In genomic region chr13:83066115-83066753, GRCm38 (mm10) we compare ENCODE assay signal across 12 mouse cellular contexts.
DNase-seq lines count a peak whose midpoint lies in the region; ATAC-seq and TF ChIP-seq lines count a peak whose summit lies in the region.
"Had no signal": no experiment of that assay in that cellular context is flagged by ENCODE, and none has a peak within 500 bp of the region (broad histone marks: within the 10 kb centered on the region; RNA-seq: fewer than 3 reads in every experiment).

No protein-coding gene starts in this region.

- TF ChIP-seq POLR2A in bone marrow, adult 2 months (IDR thresholded peaks at IDR 0.05; ENCODE audit: borderline replicate concordance, control insufficient read depth, low read depth, low read length) = no peak

- peak overlapping the region; percentile 58; the same call in 1 of the 2 replicates for H3K27ac ChIP-seq in bone marrow, adult 2 months (ENCODE audit: control insufficient read depth, insufficient read depth, low read depth, low read length, poor library complexity)
- H3K27ac ChIP-seq: stomach, embryonic 15.5 days had no signal

- WGBS in bone marrow, adult 2 months = 5% methylated on average over 8 of the region's 8 CpGs

- peak; percentile 7 to 37 for DNase-seq in adrenal gland, adult (ENCODE audit: inconsistent age in 2 of 2, low spot score in 1 of 2)
- no peak for DNase-seq in adrenal gland, adult 8-10 months
- DNase-seq in layer of hippocampus, adult 11-12 months (ENCODE audit: low spot score) = peak; percentile 12
- no peak for DNase-seq in layer of hippocampus, adult 8-10 months (ENCODE audit: low spot score in 2 of 2)
- DNase-seq in MN1 (ENCODE audit: low spot score) = no peak
- no peak for DNase-seq in frontal cortex, postnatal 14 days (ENCODE audit: low spot score in 2 of 2)
- DNase-seq: cerebellum, adult 11-12 months; retina, postnatal 1 day had no signal

- ATAC-seq in megakaryocyte progenitor cell, adult 5-6 weeks (replicated peaks; ENCODE audit: poor library complexity) = peak; percentile 63
- ATAC-seq: hindbrain, embryonic 16.5 days had no signal

- no peak for TF ChIP-seq CTCF in bone marrow, adult 2 months (IDR thresholded peaks at IDR 0.05; ENCODE audit: control insufficient read depth, insufficient read depth, low read length)

- H3K4me3 ChIP-seq in bone marrow, adult 2 months (replicated peaks; ENCODE audit: control insufficient read depth, low read depth, low read length) = no peak overlapping the region
- H3K4me3 ChIP-seq: stomach, embryonic 15.5 days had no signal

- no peaks in the 10 kb centered on the region; the same call in 1 of the 2 replicates for H3K4me1 ChIP-seq in bone marrow, adult 2 months (ENCODE audit: control insufficient read depth, insufficient read depth, low read length)
- H3K4me1 ChIP-seq: stomach, embryonic 15.5 days had no signal

Comparison
In these comparisons a context has a peak if more than half of its experiments do, and no peak if none do; other contexts are left out.
1. DNase-seq: peak in adrenal gland, adult (2 of 2) and layer of hippocampus, adult 11-12 months (single experiment); none in adrenal gland, adult 8-10 months (single experiment), layer of hippocampus, adult 8-10 months (0 of 2), MN1 (single experiment) and frontal cortex, postnatal 14 days (0 of 2).